ENCODE assay signal across 8 mouse cellular contexts in the genomic region with DNA sequence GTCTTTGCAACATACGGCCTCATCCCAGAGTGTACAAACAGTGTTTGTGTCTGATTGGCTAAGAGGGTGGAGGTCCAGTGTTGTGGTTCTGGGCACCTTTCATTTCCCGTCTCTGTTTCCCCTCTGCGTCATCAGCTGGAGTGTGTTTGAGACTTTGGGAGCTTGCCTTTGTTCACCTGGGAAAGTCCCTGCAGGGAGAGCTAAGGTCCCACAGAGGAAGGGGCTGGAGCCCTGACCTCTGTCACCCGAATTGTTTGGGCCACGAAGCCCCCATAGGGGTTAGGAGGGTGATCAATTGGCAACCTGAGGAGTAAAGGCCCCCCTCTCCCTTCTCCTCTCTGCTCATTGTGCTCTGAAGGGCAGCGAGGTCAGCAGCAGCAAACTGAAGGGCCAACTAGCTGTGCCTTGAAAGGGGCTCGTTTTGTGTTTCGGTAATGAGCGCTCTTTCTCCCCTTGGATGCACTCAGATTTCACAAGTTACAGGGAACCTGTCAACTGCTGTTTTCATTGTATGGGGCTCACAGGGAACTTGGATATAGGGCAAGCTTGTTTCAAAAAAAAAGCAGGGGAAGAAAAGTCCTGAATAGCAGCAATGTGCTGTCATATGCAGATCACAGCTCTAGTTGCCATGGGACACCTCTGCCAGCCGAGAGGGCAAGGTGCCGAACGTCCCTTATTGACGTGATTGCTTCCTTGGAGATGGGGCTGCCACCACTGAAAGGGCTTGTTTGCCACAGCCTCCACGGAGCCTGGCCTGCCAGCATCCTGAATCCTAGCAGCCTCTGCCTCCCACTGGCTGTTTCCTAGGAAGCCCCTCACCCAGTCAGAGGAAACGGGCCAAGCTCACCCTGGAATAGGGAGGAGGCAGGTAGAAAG.
DNase-seq lines count a peak whose midpoint lies in the region; ATAC-seq lines count a peak whose summit lies in the region.

No protein-coding gene starts in this region.

- H3K4me3 ChIP-seq in heart, embryonic 10.5 days, result no peak overlapping the region
- H3K4me3 ChIP-seq in forebrain, embryonic 12.5 days (replicated peaks), result no peak overlapping the region

- intact Hi-C loops in heart, postnatal 10 days (cut with DNase I), result loop anchor here (2.0 kb wide), 1 partner anchor 14 kb away; no protein-coding TSS in a partner anchor

- no peak for DNase-seq in heart, embryonic 10.5 days (ENCODE audit: low spot score)
- DNase-seq in heart, postnatal 10 days, result no peak
- peak; percentile 18 to 38 for DNase-seq in layer of hippocampus, postnatal 25 days (ENCODE audit: extremely low spot score in 1 of 2, low spot score in 1 of 2)
- DNase-seq in monocyte, adult 2 months (ENCODE audit: low read depth in 1 of 2, low spot score in 2 of 2), result peak; percentile 6 to 16
- DNase-seq in thymus, postnatal 10 days (ENCODE audit: low spot score in 2 of 2), result no peak
- DNase-seq in urinary bladder, postnatal 4 days (ENCODE audit: low spot score in 2 of 2), result no peak
- no peak for DNase-seq in adrenal gland, adult 8-10 months

- H3K4me2 ChIP-seq in forebrain, embryonic 12.5 days, result no peak overlapping the region; the same call in 1 of the 2 replicates

- H3K36me3 ChIP-seq in heart, embryonic 10.5 days, result no peaks in the 10 kb centered on the region
- no peaks in the 10 kb centered on the region for H3K36me3 ChIP-seq in forebrain, embryonic 12.5 days (replicated peaks)

- no peaks in the 10 kb centered on the region for H3K27me3 ChIP-seq in heart, embryonic 10.5 days (ENCODE audit: insufficient read depth, poor library complexity, severe bottlenecking)
- no peaks in the 10 kb centered on the region for H3K27me3 ChIP-seq in forebrain, embryonic 12.5 days

- WGBS in heart, embryonic 10.5 days, result 53% methylated on average over 15 of the region's 15 CpGs
- WGBS in forebrain, embryonic 12.5 days, result 4% methylated on average over 15 of the region's 15 CpGs

- ATAC-seq in forebrain, embryonic 12.5 days (ENCODE audit: low FRiP score), result peak; percentile 77

- peaks cover 28% of the 10 kb centered on the region for H3K4me1 ChIP-seq in heart, embryonic 10.5 days
- peaks cover 27% of the 10 kb centered on the region for H3K4me1 ChIP-seq in forebrain, embryonic 12.5 days

- H3K9ac ChIP-seq in forebrain, embryonic 12.5 days, result no peak overlapping the region

- H3K27ac ChIP-seq in heart, embryonic 10.5 days, result peak overlapping the region; percentile 83
- H3K27ac ChIP-seq in forebrain, embryonic 12.5 days, result peak overlapping the region; percentile 93

- H3K9me3 ChIP-seq in heart, embryonic 10.5 days, result no peaks in the 10 kb centered on the region
- H3K9me3 ChIP-seq in forebrain, embryonic 12.5 days, result 0 out of 2 replicates have a peak, but pooled peaks cover 3% of the 10 kb centered on the region

Comparison
In these comparisons a context has a peak if more than half of its experiments do, and no peak if none do; other contexts are left out.
1. DNase-seq: peak in layer of hippocampus, postnatal 25 days (2 of 2) and monocyte, adult 2 months (2 of 2); none in heart, embryonic 10.5 days (single experiment), heart, postnatal 10 days (0 of 2), thymus, postnatal 10 days (0 of 2), urinary bladder, postnatal 4 days (0 of 2) and adrenal gland, adult 8-10 months (single experiment).